Mouse (Mus musculus) spleen, adult 12 weeks (tissue): Measurements from ENCODE around the gene Cdk5rap2.
A peak's percentile ranks its signal among the peaks of the same experiment; 100 is the strongest.

Experiments used
- DNase-seq: peaks from one replicate; pipeline ENCODE4 v3.0.0; 2022; ENCODE audit warnings: low spot score

Cdk5rap2 gene

DNA sequence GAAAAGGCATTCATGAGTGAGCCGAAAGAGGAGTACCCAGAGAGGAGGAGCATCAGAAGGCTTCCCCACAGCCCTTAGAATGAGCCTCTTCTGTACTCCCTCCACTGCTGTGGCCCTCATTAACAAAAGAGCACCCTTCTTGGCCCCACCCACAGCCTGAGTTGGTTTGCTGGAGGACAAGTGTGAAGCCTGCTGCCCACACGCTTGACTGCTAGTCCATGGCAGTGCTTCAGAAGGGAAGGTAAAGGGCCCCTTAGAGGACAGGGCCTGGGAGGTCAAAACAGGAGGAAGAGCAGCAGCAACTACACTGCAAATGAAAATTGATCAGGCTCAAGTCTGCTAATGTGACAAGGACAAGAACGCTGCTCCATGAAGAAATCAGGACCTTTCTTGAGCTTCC, 56.6 kb downstream of the Cdk5rap2 start:
- no peak for DNase-seq

GRCm38 (mm10) chr4:70335444-70336144, 74.6 kb downstream of the Cdk5rap2 start:
- no peak for DNase-seq

- no peak for DNase-seq
Measured at GRCm38 (mm10) chr4:70334995-70335394, 75.2 kb downstream of the Cdk5rap2 start.

- DNase-seq: no peak
Measured at GRCm38 (mm10) chr4:70332981-70333380, 77.3 kb downstream of the Cdk5rap2 start.

DNA sequence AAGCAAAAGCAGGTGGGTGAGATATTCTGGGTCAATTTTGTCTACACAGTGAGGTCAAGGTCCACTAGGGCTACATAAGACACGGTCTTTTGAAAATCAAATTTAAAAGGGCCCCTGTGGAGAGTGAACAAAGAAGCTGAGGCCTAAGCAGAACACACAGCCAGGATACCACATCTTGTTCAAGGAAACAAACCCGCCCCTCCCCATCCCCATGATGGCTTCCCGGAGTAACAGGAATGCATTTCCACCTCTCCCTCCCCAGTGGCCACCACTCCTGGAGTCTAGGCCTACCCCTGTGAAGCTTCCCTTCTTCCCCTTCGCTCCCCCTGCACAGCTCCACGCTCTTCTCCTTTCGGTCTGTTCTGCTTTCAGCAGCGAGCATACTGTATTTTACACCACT, 77.7 kb downstream of the Cdk5rap2 start:
- DNase-seq: no peak

GRCm38 (mm10) chr4:70331181-70331580, 79.1 kb downstream of the Cdk5rap2 start:
- no peak for DNase-seq

DNA sequence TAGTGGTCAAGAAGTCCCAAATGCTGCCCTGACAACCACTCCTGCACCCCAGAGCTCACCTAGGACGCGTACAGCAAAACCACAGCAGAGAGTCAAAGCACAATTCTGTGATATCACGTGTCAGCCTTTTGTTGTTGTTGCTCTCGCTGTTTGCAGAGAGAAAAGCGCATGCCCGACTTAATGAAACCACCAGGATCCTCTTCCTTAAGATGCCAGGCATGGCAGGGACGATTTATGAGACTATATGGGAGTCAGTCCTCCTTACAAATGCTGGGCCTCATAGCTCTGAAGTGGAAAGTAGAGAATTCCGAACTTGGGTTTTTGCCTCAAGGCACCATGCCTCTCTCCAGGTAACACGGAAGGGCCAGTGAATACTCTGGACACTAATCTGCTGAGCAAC, 82.2 kb downstream of the Cdk5rap2 start:
- no peak for DNase-seq

- DNase-seq: no peak
Measured at GRCm38 (mm10) chr4:70327436-70327835, 82.8 kb downstream of the Cdk5rap2 start.

DNA sequence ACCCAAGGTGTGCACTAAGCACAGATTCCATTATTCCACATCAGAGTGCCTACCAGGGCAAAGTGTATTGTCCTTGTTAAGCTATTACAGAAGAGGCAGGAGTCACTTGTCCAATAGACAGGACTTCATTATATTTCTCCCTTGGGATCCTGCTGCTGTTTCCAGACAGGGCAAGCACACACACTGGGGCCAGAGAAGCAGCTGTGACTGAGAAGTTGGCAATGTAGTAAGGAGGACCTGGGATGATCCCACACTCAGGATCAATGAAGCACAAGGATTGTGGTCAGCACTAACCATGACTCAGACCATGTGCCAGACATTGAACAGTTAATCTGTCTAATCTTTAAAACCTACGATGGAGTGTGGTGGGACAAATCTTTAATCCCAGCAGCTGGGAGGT, 88.7 kb downstream of the Cdk5rap2 start:
- DNase-seq: no peak

DNA sequence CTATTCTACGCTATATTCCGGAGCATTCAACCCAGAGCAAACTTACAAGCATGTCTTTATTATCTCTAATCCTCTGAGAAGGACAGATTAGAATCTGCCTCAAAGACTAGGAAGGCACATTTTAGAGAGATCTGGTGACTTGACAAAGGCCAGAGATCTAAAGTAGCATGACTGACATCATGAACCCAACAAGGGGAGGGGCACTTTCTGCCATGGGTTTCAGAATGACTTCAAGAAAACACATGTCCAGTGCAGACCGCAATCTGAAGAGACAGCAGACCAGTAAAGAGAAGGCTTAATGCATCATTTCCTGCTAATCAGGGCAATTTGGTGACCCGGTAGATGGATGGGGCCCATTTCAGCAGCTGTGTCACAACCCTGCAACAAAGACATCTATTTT, 98.1 kb downstream of the Cdk5rap2 start:
- no peak for DNase-seq

DNA sequence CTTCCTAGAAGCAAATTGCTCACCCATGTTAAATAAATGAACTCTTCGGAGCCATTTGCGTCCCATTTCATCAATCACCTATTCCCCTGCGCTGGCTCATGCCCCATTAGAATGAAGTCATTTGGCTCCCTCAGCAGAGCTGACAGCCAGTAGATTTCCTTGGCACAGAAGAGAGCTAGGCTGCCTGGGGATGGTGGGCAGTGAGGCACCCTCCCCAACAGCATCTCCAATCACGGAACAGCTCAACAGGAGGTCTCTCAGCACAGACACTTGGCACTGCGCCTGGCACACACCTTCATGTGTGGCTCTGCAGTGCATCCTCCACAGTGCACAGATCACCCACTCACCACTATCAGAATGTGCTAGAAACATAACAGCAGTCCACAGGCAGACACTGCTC, 98.7 kb downstream of the Cdk5rap2 start:
- no peak for DNase-seq

GRCm38 (mm10) chr4:70307230-70307629, 103.0 kb downstream of the Cdk5rap2 start:
- DNase-seq: peak; percentile 17

GRCm38 (mm10) chr4:70303870-70304269, 106.4 kb downstream of the Cdk5rap2 start:
- no peak for DNase-seq

DNA sequence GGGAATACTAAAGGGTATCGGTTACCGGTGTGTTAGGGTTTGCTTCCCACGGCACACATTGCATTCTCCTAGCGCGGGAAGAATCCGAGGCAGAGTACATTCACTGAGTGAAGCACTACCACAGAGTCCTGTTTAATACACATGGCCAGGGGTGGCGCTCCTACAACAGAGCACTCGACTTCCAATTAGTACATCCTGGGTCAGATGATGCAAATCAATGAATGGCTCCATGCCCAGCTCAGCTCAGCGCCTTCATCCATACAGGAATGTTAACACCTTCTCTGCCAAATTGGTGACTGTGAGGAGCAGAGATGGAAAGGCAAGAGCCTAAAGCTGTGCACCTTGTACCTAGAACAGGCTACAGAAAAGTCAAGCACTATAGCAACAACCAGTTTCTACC, 109.1 kb downstream of the Cdk5rap2 start:
- DNase-seq: no peak

DNA sequence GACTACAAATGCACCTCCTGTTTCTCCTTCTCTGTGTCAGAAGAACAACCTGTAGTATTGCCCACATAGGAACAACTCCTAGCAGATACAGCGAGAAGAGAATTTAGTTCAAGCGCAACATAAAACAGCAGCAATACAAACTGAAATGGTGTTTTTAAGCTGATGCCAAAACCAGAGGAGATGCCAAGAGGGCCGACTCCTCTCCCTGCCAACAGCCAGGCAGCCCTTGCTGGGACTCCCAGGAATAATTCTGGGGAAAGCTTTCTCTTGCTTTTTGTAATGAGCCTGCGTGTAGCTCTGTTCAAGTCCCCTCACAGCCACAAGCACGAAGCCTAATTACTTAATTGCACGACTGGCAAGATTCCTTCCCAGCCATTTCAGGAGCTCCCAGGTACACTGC, 120.9 kb downstream of the Cdk5rap2 start:
- no peak for DNase-seq

- no peak for DNase-seq
Measured at GRCm38 (mm10) chr4:70283163-70283562, 127.1 kb downstream of the Cdk5rap2 start.

GRCm38 (mm10) chr4:70278882-70279281, 131.4 kb downstream of the Cdk5rap2 start:
- DNase-seq: no peak

- no peak for DNase-seq
Measured at GRCm38 (mm10) chr4:70278057-70278456, 132.2 kb downstream of the Cdk5rap2 start.

DNA sequence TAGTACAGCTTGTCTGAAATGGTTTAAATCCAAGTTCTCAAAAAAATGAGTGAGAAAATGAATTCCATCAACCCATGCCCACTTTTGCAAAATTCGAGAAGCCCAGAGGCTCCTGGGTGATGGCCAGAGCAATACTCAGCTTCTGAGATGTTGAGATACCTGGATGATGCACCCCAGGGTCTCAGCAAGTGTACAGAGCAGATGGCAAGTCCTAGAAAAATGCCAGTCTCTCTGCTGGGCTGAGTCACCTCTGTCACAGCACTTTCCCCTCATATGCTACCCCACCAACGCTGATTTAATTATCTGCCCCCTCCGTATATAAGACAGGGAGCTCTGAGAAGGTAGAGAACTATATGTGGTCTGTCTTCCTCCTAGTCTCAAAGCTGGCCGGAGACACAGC, 137.3 kb downstream of the Cdk5rap2 start:
- DNase-seq: no peak

- DNase-seq: no peak
Measured at GRCm38 (mm10) chr4:70272527-70272926, 137.7 kb downstream of the Cdk5rap2 start.

DNA sequence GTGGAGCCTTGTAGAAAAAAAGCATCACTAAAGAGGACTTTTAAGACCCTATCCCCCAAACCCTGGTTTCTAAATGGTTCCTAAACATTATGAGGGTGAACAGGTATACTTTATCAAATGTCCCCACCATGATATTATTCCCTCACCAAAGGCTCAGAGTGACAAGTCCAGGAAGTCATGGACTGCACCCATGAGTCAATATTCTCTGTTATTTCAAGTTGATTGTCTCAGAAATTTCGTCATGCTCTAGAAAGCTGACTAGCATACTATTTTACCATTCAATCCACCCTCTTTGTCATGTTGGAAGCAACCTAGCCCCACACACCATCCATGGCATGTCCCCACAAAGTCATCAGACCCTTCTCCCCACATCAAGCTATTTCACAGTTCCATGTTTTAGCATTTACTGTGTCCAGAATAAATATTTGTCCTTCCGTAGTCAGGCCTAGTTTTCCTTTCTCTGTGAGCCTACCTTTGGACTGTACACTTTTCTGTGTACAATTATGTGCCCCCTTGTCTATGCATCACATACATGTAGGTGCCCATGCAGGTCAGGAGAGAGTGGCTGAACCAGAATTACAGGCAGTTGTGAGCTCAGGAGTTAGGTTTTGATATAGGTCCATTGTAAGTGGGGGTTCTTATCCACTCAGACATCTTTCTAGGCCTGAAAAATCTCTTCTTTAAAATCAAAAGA, 142.9 kb downstream of the Cdk5rap2 start:
- no peak for DNase-seq

DNA sequence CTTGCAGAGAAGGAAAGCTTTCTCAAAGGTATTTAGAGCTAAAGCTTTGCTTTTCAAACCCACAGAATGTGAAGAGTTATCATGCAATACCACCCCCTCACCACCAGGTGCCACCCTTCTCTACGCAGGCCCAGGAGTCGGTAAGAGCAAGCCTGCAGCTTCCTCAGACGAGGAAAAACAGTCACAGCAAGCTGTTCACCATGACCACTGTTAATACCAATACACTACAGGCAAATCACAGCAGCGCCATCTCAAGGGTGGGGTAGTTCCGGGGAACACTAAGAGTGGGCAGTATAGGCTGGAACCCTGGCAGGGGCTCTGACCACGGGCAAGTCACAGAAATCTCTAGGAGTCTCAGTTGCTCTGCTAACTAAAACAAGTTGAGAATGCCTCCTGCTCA, 145.0 kb downstream of the Cdk5rap2 start:
- no peak for DNase-seq

DNA sequence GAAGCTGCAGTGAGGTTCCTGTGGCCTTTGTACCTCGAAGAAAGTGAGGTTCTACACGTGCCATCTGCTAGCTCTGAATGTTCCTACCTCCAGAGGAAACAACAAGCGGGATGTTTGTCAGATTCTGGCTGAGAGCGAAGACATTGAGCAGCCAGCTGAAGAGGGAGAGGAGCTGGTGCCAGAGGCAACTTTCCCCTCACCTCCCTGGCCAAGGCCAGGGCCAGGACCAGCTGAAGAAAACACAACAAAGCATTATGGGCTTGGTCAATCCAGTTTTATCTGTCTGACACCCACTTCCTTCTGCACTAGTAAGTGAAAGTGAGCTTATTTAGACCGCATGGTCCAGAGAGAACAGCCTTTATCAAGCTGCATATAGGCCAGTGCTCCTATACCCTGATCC, 147.4 kb downstream of the Cdk5rap2 start:
- no peak for DNase-seq

DNA sequence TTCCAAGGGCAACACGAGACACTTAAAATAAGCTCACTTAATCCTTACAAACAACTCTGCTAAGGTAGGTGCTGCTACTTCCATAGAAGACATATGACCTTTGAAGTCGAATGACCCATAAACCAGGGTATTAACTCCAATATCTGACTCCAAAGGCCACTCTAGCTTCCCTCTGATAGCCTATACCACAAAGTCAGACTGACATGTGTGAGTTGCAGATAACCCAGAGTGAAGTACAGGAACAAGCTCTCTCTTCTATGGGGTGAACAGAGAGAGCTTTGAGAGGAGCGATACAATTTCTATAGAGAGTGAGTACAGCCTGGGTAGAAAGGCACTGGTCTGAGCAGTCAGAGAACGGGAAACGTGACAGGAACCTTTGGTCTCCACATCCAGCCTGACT, 148.9 kb downstream of the Cdk5rap2 start:
- no peak for DNase-seq
